Mouse (Mus musculus) cerebellum, postnatal 4 days (tissue): ENCODE measurements at regions not wholly inside any gene's neighbourhood (a gene's known extent, or its start where the extent isn't known, plus 50 kb on each side); places are given as distances from the start of the nearest gene placed in this dataset.
A peak's percentile ranks its signal among the peaks of the same experiment; 100 is the strongest.

Experiments used
- DNase-seq, 2 experiments: peaks; one replicate each; pipeline ENCODE4 v3.0.0; 2022; ENCODE audit warnings: low spot score in 2 of 2, mixed read lengths in 1 of 2

- no peak for DNase-seq
Measured at GRCm38 (mm10) chr11:114177281-114177680, 110.4 kb upstream of the Sdk2 start.

DNA sequence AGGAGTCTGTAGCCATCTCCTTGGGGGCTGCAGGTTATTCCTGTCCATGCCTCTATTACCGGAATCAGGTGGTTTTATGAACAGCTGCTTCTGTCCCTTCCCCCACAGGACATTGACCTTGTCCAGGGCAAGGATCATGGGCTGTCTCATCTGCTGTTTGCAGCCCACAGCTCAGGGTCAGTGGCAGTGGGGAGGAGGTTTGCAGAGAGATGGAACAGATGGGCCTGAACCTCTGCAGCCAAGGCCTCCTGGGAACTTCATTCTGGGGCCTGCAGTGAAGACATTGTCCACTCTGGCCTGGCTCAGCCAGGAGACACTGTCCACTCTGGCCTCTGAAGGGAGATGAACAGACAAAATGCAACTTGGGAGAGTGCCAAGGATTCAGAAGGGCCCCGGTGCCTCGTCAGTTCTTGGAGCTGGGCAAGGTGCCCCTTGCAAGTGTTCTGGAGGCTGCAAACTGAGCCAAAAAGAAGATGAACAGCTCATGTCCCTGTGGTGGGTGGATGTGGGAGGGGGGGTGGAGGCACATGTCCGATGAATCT lies 109.9 kb upstream of the Sdk2 start:
- peak in 1 of 2 experiments; percentile 38 for DNase-seq

GRCm38 (mm10) chr11:114175437-114176131 lies 108.7 kb upstream of the Sdk2 start:
- DNase-seq, result peak in 1 of 2 experiments; percentile 73

DNA sequence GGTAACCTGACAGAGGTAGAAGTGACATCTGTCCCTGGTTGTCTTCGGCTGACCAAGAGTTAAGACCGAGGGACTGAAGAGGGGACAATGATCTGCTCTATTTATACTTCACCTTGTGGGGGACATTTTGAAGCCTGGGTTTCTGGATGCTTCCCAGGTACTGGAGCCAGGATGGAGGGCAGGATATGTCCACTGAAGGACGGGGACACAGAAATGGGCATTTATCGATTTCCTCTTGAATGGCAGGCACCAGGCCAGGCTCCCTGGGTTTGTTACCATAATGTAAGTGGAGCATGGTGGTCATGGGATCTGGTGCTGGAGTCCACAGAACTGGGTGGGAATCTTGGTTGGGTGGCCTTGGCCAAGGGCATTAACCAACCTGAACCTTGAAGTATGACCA lies 108.0 kb upstream of the Sdk2 start:
- DNase-seq, result no peak

GRCm38 (mm10) chr11:114168231-114168661 lies 101.4 kb upstream of the Sdk2 start:
- DNase-seq, result no peak

- DNase-seq, result no peak
Measured at GRCm38 (mm10) chr11:114165656-114166362, 99.0 kb upstream of the Sdk2 start.

GRCm38 (mm10) chr11:114152716-114153115 lies 85.9 kb upstream of the Sdk2 start:
- DNase-seq, result no peak

- DNase-seq, result no peak
Measured at GRCm38 (mm10) chr11:114146334-114146733, 79.5 kb upstream of the Sdk2 start.

DNA sequence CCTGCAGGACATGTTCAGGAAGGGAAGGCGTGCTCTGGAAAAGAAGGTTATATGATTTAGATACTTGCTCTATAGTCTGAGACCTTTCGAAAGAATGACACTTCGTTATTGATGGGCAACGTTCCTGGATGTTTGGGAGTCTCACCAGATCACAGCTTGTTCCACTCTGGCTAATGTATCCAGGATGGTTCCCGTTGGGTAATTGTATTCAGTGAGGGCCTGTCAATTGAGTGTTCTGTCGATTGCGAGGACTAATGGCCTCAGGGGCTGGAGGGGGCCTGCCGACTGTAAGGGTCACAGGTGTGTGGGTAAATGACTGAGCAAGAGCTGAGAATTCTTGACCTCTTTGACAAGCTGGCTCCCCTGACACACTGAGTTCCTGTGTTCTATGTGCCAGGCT lies 62.4 kb upstream of the Sdk2 start:
- DNase-seq, result no peak

DNA sequence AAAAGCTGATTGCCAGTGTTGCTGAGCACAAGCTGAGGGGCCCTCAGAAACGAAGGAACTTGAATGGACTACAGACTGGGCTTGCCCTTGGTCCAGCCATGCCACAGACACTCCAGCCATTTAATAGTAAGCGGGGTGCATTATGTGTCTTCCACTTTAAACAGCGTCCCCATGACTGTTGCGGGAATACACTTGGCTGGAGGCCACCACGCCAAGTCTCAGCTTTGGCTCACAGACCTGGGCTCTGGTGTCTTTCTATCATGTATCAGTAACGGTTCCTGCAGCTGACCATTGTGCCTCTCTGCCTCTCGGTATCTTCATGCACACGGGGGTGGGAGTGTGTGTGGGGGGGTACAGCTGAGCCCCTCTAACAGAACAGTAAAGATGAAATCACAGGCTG lies 62.0 kb upstream of the Sdk2 start:
- no peak for DNase-seq

DNA sequence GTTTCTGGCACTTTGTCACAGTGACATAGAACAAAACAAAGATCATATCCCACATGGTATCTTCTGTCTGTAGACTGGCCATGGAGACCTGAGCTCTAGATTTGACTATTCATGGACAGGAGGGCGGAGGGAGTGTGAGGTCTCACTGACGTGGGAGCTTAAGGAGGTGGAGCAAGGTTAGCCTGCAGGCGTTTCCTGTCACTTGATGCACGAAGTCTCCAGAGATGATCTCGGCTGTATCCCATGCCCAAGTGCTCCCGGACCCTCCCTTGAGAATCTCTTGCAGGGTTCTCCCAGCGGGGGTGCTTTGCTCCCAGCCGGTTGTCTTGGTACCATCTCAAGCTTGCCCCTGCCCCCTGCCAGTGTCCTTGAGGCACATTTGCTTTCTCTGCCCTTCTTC lies 60.6 kb upstream of the Sdk2 start:
- no peak for DNase-seq

DNA sequence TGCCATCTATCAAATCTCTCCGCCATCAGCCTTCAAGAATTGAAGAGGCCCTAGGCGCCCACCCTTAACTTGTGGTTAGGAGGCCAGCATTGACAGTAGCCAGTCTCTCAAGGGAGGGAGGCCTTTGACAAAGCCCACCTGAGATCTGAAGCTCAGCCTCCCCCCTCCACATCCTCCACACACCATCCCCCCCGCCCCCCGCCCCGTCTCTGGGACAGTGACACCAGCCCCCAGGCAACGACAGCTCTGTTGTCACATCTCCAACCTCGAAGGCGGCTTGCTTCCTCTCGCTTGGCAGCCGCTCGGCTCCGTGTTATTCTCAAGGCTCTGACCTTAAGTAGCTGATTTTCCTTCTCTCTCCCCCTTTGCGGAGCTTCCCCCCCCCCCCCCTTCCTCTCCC lies 55.3 kb upstream of the Sdk2 start:
- no peak for DNase-seq

DNA sequence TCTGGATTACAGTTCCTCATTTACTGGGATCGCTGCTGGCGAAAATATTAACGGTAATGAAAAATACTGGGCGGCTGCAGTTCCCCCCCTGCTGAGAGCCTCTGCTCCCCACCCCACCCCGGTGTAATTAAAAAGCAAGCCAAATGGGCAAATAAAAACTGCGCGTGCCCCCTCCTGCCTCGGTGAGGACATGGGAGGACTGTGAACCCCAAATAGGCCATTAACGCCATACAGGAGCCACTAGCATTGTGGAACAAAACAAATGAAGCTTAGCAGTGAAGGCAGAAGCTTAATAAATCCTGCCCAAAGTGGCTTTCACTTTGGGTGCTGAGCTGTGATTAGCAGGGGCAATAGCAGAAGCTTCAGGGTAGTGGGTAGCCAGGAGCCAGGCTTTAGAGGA lies 52.3 kb upstream of the Sdk2 start:
- DNase-seq, result no peak
